Mouse (Mus musculus): ENCODE measurements around the gene Styx.

DNA sequence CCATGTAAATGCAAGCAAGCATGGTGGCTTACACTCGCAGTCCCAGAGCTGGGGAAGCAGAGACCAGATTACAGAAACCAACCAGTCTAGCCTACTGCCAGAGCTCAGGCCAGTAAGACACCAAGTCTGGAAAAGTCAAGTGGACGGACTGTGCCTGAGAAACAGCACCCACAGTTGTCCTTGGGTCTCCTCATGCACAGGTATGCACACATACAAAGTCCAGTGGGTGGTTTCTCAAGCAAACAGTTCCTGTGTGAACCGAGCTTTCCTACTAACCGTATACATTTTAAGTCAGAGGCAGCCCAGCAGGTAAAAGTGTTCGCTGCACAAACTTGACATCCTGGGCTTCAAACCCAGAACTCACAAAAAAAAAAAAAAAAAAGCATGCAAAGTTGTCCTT lies 45.0 kb upstream of the Styx start:
- TF ChIP-seq CTCF (IDR thresholded peaks at IDR 0.05) (no peak), POLR2A (IDR thresholded peaks at IDR 0.05; ENCODE audit: insufficient read depth, low read depth, low read length) (no peak)
